Mouse (Mus musculus): ENCODE data around the gene Rhox6. TPM values are rescaled to one million over a fixed set of nuclear protein-coding genes. Genes with fewer than 3 reads are reported as not detected.
"Not testable (repeated sequence)": the region's sequence is repeated elsewhere in the genome, so short reads cannot be mapped to it uniquely, and the experiment has no call there.

Rhox6 gene
- not detected for total RNA-seq (2021)
- long read RNA-seq, experiment 1 = 0 reads
- long read RNA-seq, experiment 2 = 0 reads

DNA sequence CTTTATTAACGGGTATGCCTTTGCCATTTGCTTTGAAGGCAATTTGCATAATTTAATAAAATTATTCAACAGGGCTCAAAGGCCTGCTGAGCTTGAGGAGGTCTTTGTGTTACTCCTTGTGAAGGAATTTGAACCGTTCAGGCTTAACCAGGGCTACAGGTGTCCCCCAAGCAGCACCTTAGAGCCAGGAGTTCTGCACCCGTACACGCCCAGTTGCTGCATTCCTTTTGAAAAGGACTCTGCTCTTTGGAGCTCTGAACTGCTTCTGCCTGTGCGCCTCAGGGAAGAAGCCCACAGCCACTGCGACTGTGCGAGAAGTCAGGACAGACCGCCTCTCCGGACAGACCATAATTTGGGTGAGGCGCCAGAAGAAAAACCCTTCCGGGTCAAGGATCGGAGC is at the start of gene Rhox6:
Gene Rhox6 (plus strand): TSS at position 301 of the 400 bp plus-strand sequence.
- DNase-seq = not testable (repeated sequence)

DNA sequence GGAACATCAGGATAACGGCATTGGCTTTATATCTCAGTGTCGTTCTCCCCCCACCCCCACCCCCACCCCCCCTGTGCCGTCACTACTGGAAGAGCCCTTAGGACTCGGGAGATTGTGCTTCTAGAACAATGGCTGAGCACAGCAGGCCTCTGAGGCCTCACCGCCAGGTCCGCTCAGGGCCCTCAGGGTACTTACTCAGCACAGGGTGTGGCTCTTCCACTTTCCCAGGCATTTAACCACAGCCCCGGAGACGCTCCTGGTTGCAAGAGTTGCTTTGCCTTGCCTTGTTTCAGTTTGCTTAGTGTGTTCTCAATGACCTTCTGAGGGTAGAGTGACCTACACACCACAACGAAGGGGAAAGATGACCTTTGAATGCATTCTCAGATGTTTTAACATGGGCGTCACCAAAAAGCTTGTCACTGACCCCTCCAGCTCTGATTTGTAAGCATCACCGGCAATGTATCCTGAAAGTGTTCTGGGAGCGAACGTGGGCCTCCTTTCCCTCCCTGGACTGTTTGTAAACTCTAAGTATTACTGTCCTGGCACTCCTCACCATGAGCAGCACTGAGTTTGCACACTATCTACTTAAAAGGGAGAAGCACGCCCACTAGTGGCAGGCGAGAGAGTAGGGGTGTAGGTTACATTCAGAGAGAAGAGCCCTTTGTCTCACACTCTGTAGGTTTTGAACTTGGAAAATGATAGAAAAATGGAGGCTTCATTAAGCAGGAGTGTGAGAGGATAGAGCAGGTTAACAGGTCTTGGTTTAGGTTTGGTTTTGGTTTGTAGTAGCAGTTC is 19.2 kb upstream of the Rhox6 start:
- DNase-seq = no peak

- DNase-seq = no peak
These were observed 17.3 kb upstream of the Rhox6 start for GRCm38 (mm10) chrX:37809396-37809795.

DNA sequence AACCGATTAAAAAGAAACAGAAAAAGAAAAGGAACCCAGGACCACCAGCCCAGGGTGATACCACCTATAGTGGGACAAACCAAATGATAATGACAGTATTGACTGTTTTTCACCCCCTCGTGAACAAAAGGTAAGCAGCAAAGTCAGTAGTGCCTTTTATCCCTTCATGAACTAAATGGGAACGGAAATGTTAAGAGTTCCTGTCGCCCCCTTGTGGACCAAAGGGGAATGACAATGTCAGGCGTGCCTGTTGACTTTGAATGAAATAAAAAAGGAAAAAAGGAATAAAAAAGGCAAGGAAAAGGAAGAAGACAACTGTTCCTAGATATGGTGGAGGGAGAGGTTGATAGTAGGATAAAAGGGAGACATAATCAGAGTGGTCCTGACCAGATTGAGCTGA is 15.5 kb upstream of the Rhox6 start:
- DNase-seq = no peak

DNA sequence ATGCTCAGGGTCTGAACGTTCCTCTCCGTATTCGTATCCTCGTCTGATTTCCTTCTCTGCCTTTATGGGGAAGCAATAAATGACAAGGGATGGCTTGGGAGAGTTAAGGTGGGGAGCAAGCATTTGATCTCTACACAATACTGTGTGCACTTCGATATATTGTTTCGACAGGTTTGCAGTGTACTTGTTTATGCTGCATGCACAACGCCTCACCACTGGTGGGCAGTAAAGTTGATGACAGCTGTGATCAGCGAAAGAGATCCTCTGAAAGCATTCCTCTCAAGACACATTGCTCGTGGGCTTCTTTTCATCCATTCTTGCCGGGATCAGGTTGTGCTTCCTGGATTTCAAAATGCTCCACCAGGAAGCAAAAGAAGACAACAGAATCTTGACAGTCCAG is 11.0 kb upstream of the Rhox6 start:
- DNase-seq = no peak

- DNase-seq = not testable (repeated sequence)
These were observed 4.7 kb downstream of the Rhox6 start, which contains the start of gene Rhox7a for GRCm38 (mm10) chrX:37831386-37831785. TSS of gene Rhox7a (plus strand) at chrX:37831686.

GRCm38 (mm10) chrX:37871641-37872040 is 44.9 kb downstream of the Rhox6 start:
- DNase-seq = no peak

GRCm38 (mm10) chrX:37878844-37879243 is 52.1 kb downstream of the Rhox6 start, which contains the start of gene Rhox8:
TSS of gene Rhox8 (minus strand) at chrX:37878944.
- no peak for DNase-seq

Other genes starting within 250 kb of the Rhox6 start
- gene Rhox3f, start 245.9 kb upstream of the Rhox6 start, total RNA-seq (2021) = not detected
- gene Rhox4f, start 219.2 kb upstream of the Rhox6 start, total RNA-seq (2021) = not detected
- not detected for gene Rhox3g, start 198.3 kb upstream of the Rhox6 start, total RNA-seq (2021)
- not detected for gene Rhox2g, start 183.4 kb upstream of the Rhox6 start, total RNA-seq (2021)
- not detected for gene Rhox4g, start 175.6 kb upstream of the Rhox6 start, total RNA-seq (2021)
- not detected for gene Rhox3h, start 158.1 kb upstream of the Rhox6 start, total RNA-seq (2021)
- gene Rhox2h, start 153.6 kb upstream of the Rhox6 start, total RNA-seq (2021) = not detected
- gene Rhox5, start 22.1 kb upstream of the Rhox6 start, total RNA-seq (2021) = not detected
- not detected for gene Rhox7a, start 4.8 kb downstream of the Rhox6 start, total RNA-seq (2021)
- not detected for gene Rhox8, start 52.0 kb downstream of the Rhox6 start, total RNA-seq (2021)
- not detected for gene Rhox7b, start 70.3 kb downstream of the Rhox6 start, total RNA-seq (2021)
- gene Rhox9, start 74.9 kb downstream of the Rhox6 start, total RNA-seq (2021) = not detected
- gene Btg1-ps1, start 191.9 kb downstream of the Rhox6 start, total RNA-seq (2021) = not detected
- not detected for gene Btg1-ps2, start 216.2 kb downstream of the Rhox6 start, total RNA-seq (2021)
- gene Rhox10, start 239.6 kb downstream of the Rhox6 start, total RNA-seq (2021) = not detected